Mouse (Mus musculus) liver, embryonic 14.5 days (tissue): Measurements from ENCODE around the gene Trmt2a.

ENCODE experiments used
- CTCF ChIP-seq: IDR thresholded peaks from 2 replicates; pipeline ENCODE4 v1.5.1; 2016; ENCODE audit warnings: antibody characterized with exemption, low read depth, control low read depth
- EP300 ChIP-seq: IDR thresholded peaks from 2 replicates; pipeline ENCODE4 v1.6.1; 2016; ENCODE audit warnings: antibody characterized with exemption, low read depth

DNA sequence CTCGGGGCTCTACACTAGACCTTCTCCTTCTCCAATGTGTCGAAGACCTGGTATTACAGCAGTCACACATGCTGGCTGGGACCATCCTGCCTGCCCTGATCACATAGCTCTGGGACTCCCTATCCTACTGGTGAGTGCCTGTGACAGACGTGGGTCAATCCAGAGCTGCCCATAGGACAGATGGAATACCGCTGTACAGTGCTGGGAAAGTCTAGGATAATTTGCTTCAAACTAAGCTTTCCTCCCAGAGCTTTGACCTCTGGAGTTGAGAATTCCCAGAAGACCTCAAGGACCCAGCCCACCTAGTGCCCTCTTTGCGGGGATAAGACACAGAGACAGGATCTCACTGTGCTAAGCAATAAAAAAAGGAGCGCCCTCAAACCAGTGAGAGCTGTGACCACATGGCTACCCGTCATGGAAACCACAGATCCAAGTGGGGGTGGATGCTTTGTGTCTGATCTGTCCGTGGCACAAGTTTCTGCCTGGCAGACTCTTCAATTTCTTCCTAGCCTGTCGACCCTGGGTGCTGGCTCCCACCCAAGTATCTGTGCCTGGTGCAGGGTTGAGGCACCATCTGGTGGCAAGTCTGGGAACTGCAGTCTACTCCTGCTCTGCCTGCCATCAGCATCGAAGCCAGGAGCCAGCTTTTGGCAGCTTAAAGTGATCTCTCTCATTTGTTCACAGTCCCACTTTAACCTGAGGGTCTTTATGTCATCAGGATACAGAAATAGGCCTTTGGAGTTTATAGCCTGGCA is 36.9 kb upstream of the Trmt2a start:
- TF ChIP-seq CTCF, result peak; percentile 97
- TF ChIP-seq EP300, result no peak
